Mouse (Mus musculus) spleen, adult 2 months (tissue): ENCODE measurements around the gene Dnase1.

Experiments used
- CTCF ChIP-seq: fragments of 200-500 bp; IDR thresholded peaks from 2 replicates; pipeline ENCODE4 v1.5.1; 2011; ENCODE audit warnings: mild to moderate bottlenecking, inconsistent platforms; ENCODE audit not compliant: insufficient read depth, insufficient read length, insufficient replicate concordance; ENCODE audit errors: extremely low read depth
- POLR2A ChIP-seq: fragments of 200-500 bp; IDR thresholded peaks from 2 replicates; pipeline ENCODE4 v1.6.1; 2011; ENCODE audit warnings: low read depth, low read length, inconsistent platforms

DNA sequence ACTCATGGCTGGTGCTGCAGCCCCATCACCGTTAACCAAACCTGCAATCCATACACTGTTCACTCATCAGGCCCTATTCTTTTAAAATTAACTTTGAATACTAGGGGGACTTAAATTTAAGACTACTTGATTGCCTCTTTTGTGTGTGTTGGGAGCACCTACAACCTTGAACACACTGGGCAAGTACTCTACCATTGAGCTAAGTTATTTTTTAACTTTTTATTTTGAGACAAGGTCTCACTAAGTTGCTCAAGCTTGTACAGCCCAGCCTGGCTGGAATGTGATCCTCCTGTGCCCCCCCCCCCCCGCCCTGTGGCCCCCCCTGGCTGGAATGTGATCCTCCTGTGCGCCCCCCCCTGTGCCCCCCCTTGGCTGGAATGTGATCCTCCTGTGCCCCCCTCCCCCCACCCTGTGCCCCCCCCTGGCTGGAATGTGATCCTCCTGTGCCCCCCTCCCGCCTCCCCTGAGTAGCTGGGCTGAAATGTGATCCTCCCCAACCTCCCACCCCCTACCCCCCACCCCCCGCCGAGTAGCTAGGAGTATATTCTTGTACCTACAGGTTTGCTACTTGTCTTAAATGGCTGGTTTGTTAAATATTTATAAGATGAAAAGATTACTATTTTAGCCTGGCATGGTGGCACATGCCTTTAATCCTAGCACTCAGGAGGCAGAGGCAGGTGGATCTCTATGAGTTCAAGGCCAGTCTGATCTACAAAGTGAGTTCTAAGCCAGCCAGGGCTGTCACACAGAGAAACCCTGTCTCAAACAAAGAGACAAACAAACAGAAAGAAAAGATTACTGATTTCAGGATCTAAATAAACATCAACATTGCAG is 5.1 kb upstream of the Dnase1 start:
- TF ChIP-seq CTCF (no peak), POLR2A (no peak)
